Mouse (Mus musculus): ENCODE data around the gene Psmd9.
"Not testable (repeated sequence)": the region's sequence is repeated elsewhere in the genome, so short reads cannot be mapped to it uniquely, and the experiment has no call there.

DNA sequence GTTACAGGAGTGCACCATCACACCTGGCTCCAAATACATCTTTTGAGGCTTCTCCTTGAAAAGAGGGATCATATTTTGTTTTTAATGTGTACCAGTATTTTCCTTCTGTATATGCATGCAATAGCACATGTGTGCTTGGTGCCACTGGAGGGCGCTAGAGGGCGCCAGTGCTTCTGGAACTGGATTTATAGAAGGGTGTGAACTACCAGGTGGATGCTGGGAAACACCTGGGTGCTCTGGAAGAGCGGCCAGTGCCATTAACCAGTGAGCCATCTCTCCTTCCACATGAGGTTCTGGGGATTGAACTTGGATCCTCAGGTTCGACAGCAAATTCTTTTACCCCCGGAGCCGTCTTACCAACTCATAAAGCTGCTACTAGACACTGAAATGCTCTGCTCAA lies 54.6 kb downstream of the Psmd9 start:
- not testable (repeated sequence) for TF ChIP-seq CTCF (IDR thresholded peaks at IDR 0.05; ENCODE audit: extremely low read depth, insufficient read length, insufficient replicate concordance, low read depth, low read length); POLR2A (IDR thresholded peaks at IDR 0.05; ENCODE audit: low read depth, low read length)

Data from small intestine, adult 2 months (tissue).